Mouse (Mus musculus) thymus, adult 2 months (tissue): ENCODE measurements around the gene Fam222a.

Experiments
- CTCF ChIP-seq: fragments of 200-500 bp; IDR thresholded peaks from 2 replicates; pipeline ENCODE4 v1.5.1; 2012; ENCODE audit warnings: mild to moderate bottlenecking, control low read depth, low read length, moderate library complexity, borderline replicate concordance; ENCODE audit not compliant: control insufficient read depth, poor library complexity, insufficient read depth; ENCODE audit errors: extremely low read depth
- POLR2A ChIP-seq: fragments of 200-500 bp; IDR thresholded peaks from 2 replicates; pipeline ENCODE4 v1.6.1; 2012; ENCODE audit warnings: mild to moderate bottlenecking, low read length, control low read depth, moderate library complexity; ENCODE audit not compliant: control insufficient read depth, poor library complexity, insufficient read depth; ENCODE audit errors: extremely low read depth

DNA sequence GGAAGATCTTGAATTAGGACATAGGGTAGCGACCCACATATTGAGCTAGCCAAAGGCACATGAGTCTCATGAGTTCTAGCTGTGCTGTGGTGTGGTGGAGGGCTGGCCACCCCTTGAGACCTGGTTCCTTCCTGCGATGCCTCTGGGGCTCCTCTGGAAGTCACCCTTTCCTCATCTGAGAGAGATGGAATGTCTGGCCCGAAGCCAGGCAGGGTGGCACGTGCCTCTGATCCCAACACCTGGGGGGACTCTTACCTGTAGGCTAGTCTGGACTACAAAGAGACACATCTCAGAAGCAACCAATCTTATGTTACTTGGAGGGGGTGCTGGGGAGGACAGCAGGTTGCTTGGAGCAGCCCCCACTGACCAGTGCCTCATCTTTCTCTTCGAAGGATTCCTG lies 26.1 kb downstream of the Fam222a start:
- TF ChIP-seq CTCF (no peak), POLR2A (no peak)
